Mouse (Mus musculus) spleen, postnatal 14 days (tissue): ENCODE results near the gene Ints3.

Source experiments
- DNase-seq, 2 experiments: peaks; one replicate each; pipeline ENCODE4 v3.0.0; 2021 to 2022; ENCODE audit warnings: low spot score in 2 of 2

Ints3 gene

GRCm38 (mm10) chr3:90433381-90434020 lies at the start of gene Ints3:
Ints3 (minus strand) TSS chr3:90433622.
- peak; percentile 97 to 98 for DNase-seq

- peak; percentile 86 to 91 for DNase-seq
These were observed 42.6 kb upstream of the Ints3 start, which contains the start of gene Ilf2 for GRCm38 (mm10) chr3:90475831-90476611. Ilf2 (plus strand) TSS chr3:90476126.

- no peak for DNase-seq
These were observed 41.9 kb upstream of the Ints3 start for GRCm38 (mm10) chr3:90475151-90475830.

- peak in 1 of 2 experiments; percentile 61 for DNase-seq
These were observed 38.8 kb upstream of the Ints3 start for GRCm38 (mm10) chr3:90472213-90472612.

GRCm38 (mm10) chr3:90467618-90468300 lies 34.3 kb upstream of the Ints3 start:
- no peak for DNase-seq

GRCm38 (mm10) chr3:90466311-90466766 lies 32.9 kb upstream of the Ints3 start:
- no peak for DNase-seq

- DNase-seq, result no peak
These were observed 32.4 kb upstream of the Ints3 start, which contains the start of gene Npr1 for GRCm38 (mm10) chr3:90465686-90466310. Npr1 (minus strand) TSS chr3:90465866.

GRCm38 (mm10) chr3:90465081-90465685 lies 31.8 kb upstream of the Ints3 start:
- DNase-seq, result no peak

- no peak for DNase-seq
These were observed 31.2 kb upstream of the Ints3 start for GRCm38 (mm10) chr3:90464552-90465080.

GRCm38 (mm10) chr3:90462579-90462978 lies 29.2 kb upstream of the Ints3 start:
- DNase-seq, result no peak

GRCm38 (mm10) chr3:90461935-90462334 lies 28.5 kb upstream of the Ints3 start:
- DNase-seq, result no peak

GRCm38 (mm10) chr3:90460315-90460714 lies 26.9 kb upstream of the Ints3 start:
- DNase-seq, result no peak

- DNase-seq, result no peak
These were observed 26.3 kb upstream of the Ints3 start for GRCm38 (mm10) chr3:90459727-90460126.

- no peak for DNase-seq
These were observed 21.5 kb upstream of the Ints3 start for GRCm38 (mm10) chr3:90454931-90455330.

- no peak for DNase-seq
These were observed 18.1 kb upstream of the Ints3 start for GRCm38 (mm10) chr3:90451396-90452095.

- no peak for DNase-seq
These were observed 17.5 kb upstream of the Ints3 start for GRCm38 (mm10) chr3:90450874-90451273.

GRCm38 (mm10) chr3:90448626-90449025 lies 15.2 kb upstream of the Ints3 start:
- no peak for DNase-seq

GRCm38 (mm10) chr3:90447123-90447494 lies 13.7 kb upstream of the Ints3 start:
- DNase-seq, result no peak

GRCm38 (mm10) chr3:90446389-90447122 lies 13.1 kb upstream of the Ints3 start:
- DNase-seq, result no peak
